Mouse (Mus musculus) megakaryocyte, embryonic 14.5 days (primary cell): ENCODE measurements around the gene Wdfy1. TPM values are rescaled to one million over a fixed set of nuclear protein-coding genes. Genes with fewer than 3 reads are reported as not detected.

Experiments
- H3K27me3 ChIP-seq: replicated peaks from 2 replicates; pipeline ENCODE3; 2012; ENCODE audit warnings: inconsistent platforms
- H3K36me3 ChIP-seq: replicated peaks from 2 replicates; pipeline ENCODE3; 2012; ENCODE audit warnings: low read length, inconsistent platforms, mixed read lengths
- H3K4me1 ChIP-seq: 2 replicates; pipeline ENCODE4 v1.6.1; 2012; ENCODE audit warnings: inconsistent platforms
- H3K4me3 ChIP-seq: replicated peaks from 2 replicates; pipeline ENCODE3; 2012; ENCODE audit warnings: moderate library complexity, mild to moderate bottlenecking, inconsistent platforms
- H3K9me3 ChIP-seq: 2 replicates; pipeline ENCODE4 v1.6.1; 2012; ENCODE audit warnings: inconsistent platforms
- FLI1 ChIP-seq: IDR thresholded peaks from 2 replicates; pipeline ENCODE4 v1.6.1; 2012; ENCODE audit warnings: low read length, inconsistent platforms, mixed read lengths
- GATA1 ChIP-seq: IDR thresholded peaks from 3 replicates; pipeline ENCODE4 v1.6.1; 2012; ENCODE audit warnings: mixed read lengths, low read length, inconsistent platforms, borderline replicate concordance
- polyA plus RNA-seq: library from polyadenylated mRNA; stranded (reverse); fragments of >175 nt; gene quantifications from 2 replicates; pipeline ENCODE4 v1.2.3, GENCODE M21; 2012; ENCODE audit warnings: low replicate concordance; ENCODE audit not compliant: insufficient read depth

The Wdfy1 gene
- polyA plus RNA-seq, 1 experiment = 98.6 TPM

DNA sequence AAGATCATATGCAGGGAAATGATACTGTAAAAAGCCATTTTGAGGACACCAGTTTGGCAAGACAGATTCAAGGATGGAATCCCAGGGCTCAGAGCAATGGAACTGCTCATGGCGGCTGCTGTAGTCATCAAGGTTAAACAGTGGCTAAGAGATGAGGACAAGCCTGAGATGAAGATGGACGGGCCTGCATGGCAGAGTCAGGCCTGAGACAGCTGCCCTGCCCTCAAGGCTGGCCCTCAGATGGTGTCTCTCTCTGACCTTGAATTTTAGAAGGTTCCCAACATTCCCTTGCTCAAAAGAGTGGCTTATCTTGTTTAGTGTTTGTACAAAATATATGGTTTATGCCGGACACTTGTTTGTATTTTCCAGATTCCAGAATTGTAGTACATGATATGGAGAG lies 22.5 kb downstream of the Wdfy1 start:
- TF ChIP-seq FLI1 (no peak), GATA1 (no peak)
- H3K4me3 ChIP-seq = peak overlapping the region; percentile 46
- H3K36me3 ChIP-seq = peaks cover 67% of the 10 kb centered on the region
- H3K9me3 ChIP-seq = no peaks in the 10 kb centered on the region
- H3K4me1 ChIP-seq = peaks cover 97% of the 10 kb centered on the region
- no peaks in the 10 kb centered on the region for H3K27me3 ChIP-seq

DNA sequence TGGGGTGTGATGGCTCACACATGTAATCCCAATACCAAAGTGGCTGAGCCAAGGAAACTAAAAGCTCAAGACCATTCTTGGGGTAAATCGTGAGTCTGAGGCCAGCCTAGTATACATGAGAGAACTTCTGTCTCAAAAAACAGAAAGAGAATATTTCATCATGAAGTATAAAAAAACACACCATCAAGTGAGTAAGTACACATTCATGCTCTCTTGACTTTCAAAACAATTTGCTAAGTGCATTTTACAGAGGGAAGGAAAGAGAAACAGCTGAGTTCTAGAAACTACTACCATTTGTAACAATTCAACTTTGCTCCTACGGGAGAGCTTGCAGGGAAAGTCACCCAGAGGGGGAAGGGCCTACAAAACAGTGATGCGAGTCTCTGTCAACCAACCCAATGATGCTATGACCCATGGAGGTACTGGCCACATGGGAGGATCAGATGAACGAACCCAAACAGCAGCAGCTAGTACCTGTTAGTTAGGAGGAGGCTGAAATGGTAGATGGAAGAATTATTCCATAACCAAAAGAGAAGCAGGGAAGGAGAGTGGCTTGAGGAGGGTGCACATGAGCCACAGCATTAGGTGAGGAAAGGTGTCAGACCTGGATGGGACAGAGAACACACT lies 23.1 kb downstream of the Wdfy1 start:
- Histone ChIP-seq H3K4me1 (peaks cover 94% of the 10 kb centered on the region), H3K36me3 (peaks cover 66% of the 10 kb centered on the region)

GRCm38 (mm10) chr1:79752015-79752695 lies 23.8 kb downstream of the Wdfy1 start:
- H3K9me3 ChIP-seq = no peaks in the 10 kb centered on the region
- peaks cover 67% of the 10 kb centered on the region for H3K36me3 ChIP-seq
- TF ChIP-seq GATA1 (no peak), FLI1 (no peak)
- H3K27me3 ChIP-seq = no peaks in the 10 kb centered on the region
- H3K4me3 ChIP-seq = no peak overlapping the region
- H3K4me1 ChIP-seq = peaks cover 94% of the 10 kb centered on the region

More for the DNA sequence above, 23.1 kb downstream of the Wdfy1 start:
- no peak for TF ChIP-seq GATA1
- no peak for TF ChIP-seq FLI1
- no peaks in the 10 kb centered on the region for H3K27me3 ChIP-seq
- H3K9me3 ChIP-seq = no peaks in the 10 kb centered on the region
- no peak overlapping the region for H3K4me3 ChIP-seq

DNA sequence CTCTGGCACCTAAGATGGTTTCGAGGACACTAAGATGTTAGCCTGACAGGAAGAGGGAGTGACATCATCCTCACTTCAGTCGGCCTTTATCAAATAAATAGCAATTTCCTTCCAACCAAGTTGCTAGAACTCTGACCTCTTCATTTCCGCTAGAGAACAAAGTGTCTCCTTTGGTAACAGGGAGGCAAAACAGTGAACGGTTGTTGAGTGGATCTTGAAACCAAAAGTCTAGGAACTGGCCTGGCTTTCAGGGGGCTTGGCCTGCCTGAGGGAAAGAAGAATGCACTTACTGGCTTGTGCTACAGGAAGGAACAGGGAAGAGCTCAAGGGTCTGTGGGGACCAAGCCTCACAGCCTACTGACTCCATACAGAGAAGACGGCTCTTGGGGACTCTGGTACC lies 24.8 kb downstream of the Wdfy1 start:
- TF ChIP-seq GATA1 (no peak; the same call in 2 of the 3 replicates), FLI1 (no peak)
- Histone ChIP-seq H3K27me3 (no peaks in the 10 kb centered on the region), H3K36me3 (peaks cover 64% of the 10 kb centered on the region), H3K4me1 (peaks cover 94% of the 10 kb centered on the region), H3K9me3 (no peaks in the 10 kb centered on the region), H3K4me3 (peak overlapping the region; percentile 59)

- no peaks in the 10 kb centered on the region for H3K9me3 ChIP-seq
- TF ChIP-seq FLI1 = no peak
- no peak for TF ChIP-seq GATA1
- H3K27me3 ChIP-seq = no peaks in the 10 kb centered on the region
- H3K4me1 ChIP-seq = peaks cover 81% of the 10 kb centered on the region
- no peak overlapping the region for H3K4me3 ChIP-seq
- H3K36me3 ChIP-seq = peaks cover 66% of the 10 kb centered on the region
Observed at GRCm38 (mm10) chr1:79746056-79746455, 29.9 kb downstream of the Wdfy1 start.

GRCm38 (mm10) chr1:79743385-79743784 lies 32.6 kb downstream of the Wdfy1 start:
- Histone ChIP-seq H3K36me3 (peaks cover 67% of the 10 kb centered on the region), H3K4me1 (peaks cover 81% of the 10 kb centered on the region), H3K9me3 (no peaks in the 10 kb centered on the region), H3K27me3 (no peaks in the 10 kb centered on the region), H3K4me3 (no peak overlapping the region)
- no peak for TF ChIP-seq GATA1
- no peak for TF ChIP-seq FLI1

- TF ChIP-seq FLI1 (no peak), GATA1 (no peak)
- Histone ChIP-seq H3K27me3 (no peaks in the 10 kb centered on the region), H3K36me3 (peaks cover 70% of the 10 kb centered on the region), H3K4me3 (no peak overlapping the region), H3K4me1 (peaks cover 84% of the 10 kb centered on the region), H3K9me3 (no peaks in the 10 kb centered on the region)
Observed at GRCm38 (mm10) chr1:79742949-79743348, 33.0 kb downstream of the Wdfy1 start.

- Histone ChIP-seq H3K9me3 (no peaks in the 10 kb centered on the region), H3K4me3 (peak overlapping the region; percentile 73), H3K36me3 (peaks cover 74% of the 10 kb centered on the region), H3K4me1 (peaks cover 82% of the 10 kb centered on the region), H3K27me3 (no peaks in the 10 kb centered on the region)
- TF ChIP-seq FLI1 (no peak), GATA1 (no peak; the same call in 2 of the 3 replicates)
Observed at GRCm38 (mm10) chr1:79741002-79741401, 34.9 kb downstream of the Wdfy1 start.

DNA sequence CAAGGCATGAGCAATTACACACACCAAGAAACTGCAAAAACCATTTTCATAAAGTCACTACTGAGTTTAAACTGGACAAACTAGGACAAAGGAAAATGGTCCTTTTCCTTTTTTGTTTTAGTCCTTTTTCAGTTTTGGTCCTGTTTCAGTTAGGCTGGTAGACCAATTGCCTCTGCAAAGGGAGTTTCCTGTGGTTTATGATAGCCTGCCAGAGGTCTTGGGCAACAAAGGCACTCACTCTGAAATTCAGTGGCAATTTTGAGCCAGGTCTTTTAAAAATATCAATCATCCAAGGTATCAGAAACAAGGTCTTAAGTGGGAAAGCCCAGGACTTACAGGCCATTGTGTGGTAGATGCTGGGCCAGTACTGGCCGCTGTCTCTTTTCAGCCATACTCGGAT lies 36.2 kb downstream of the Wdfy1 start:
- no peaks in the 10 kb centered on the region for H3K27me3 ChIP-seq
- H3K4me1 ChIP-seq = peaks cover 91% of the 10 kb centered on the region
- H3K9me3 ChIP-seq = no peaks in the 10 kb centered on the region
- no peak overlapping the region for H3K4me3 ChIP-seq
- TF ChIP-seq GATA1 = no peak
- no peak for TF ChIP-seq FLI1
- peaks cover 81% of the 10 kb centered on the region for H3K36me3 ChIP-seq

- no peak for TF ChIP-seq FLI1
- no peak for TF ChIP-seq GATA1
- H3K36me3 ChIP-seq = peaks cover 84% of the 10 kb centered on the region
- peaks cover 92% of the 10 kb centered on the region for H3K4me1 ChIP-seq
- no peaks in the 10 kb centered on the region for H3K9me3 ChIP-seq
- H3K4me3 ChIP-seq = no peak overlapping the region
- no peaks in the 10 kb centered on the region for H3K27me3 ChIP-seq
Observed at GRCm38 (mm10) chr1:79736408-79736807, 39.5 kb downstream of the Wdfy1 start.

DNA sequence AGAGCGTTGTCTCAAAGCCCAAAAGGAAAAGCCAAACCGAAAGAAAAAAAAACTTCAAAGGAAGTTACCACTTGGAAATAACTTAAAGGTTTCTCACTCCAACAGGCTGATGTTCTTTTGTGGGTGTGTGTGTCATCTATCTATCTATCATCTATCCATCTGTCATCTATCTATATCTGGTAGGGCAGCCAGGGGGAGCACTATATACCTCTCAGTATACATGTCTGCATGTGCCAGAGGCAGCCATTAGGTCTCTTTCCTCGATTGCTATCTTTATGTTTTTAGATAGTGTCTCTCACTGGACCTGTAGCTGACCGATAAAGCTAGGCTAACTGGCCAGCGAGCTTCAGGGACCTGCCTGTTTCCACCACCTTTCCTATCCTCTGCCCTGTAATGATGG lies 41.1 kb downstream of the Wdfy1 start:
- Histone ChIP-seq H3K36me3 (peaks cover 93% of the 10 kb centered on the region), H3K27me3 (no peaks in the 10 kb centered on the region), H3K9me3 (no peaks in the 10 kb centered on the region), H3K4me3 (no peak overlapping the region), H3K4me1 (peaks cover 91% of the 10 kb centered on the region)
- TF ChIP-seq FLI1 (no peak), GATA1 (no peak)
